Mouse (Mus musculus) intestine, embryonic 14.5 days (tissue): ENCODE results near the gene Bcas3. TPM values are rescaled to one million over a fixed set of nuclear protein-coding genes. Genes with fewer than 3 reads are reported as not detected.

Experiments used
- ATAC-seq: fragments of 200-750 bp; cut with Nextera tagmentation; replicated peaks from 2 replicates; pipeline ENCODE4 v1.8.0; 2017; ENCODE audit warnings: low read depth, moderate number of reproducible peaks, moderate TSS enrichment, moderate library complexity; ENCODE audit not compliant: low FRiP score, low TSS enrichment
- DNase-seq: peaks from one replicate; pipeline ENCODE4 v3.0.0-alpha.2; 2018; ENCODE audit warnings: low spot score
- H3K27ac ChIP-seq: fragments of 300-500 bp; sonication (generic); 2 replicates; pipeline ENCODE4 v1.5.1; 2014; ENCODE audit warnings: low read depth, mild to moderate bottlenecking, control low read depth
- H3K27me3 ChIP-seq: fragments of 300-500 bp; sonication (generic); replicated peaks from 2 replicates; pipeline ENCODE4 v1.6.1; 2014; ENCODE audit warnings: low read length, control low read depth; ENCODE audit not compliant: control insufficient read depth, insufficient read depth
- H3K36me3 ChIP-seq: fragments of 300-500 bp; sonication (generic); 2 replicates; pipeline ENCODE4 v1.6.1; 2014; ENCODE audit warnings: low read length, control low read depth; ENCODE audit not compliant: control insufficient read depth, insufficient read depth
- H3K4me1 ChIP-seq: fragments of 300-500 bp; sonication (generic); replicated peaks from 2 replicates; pipeline ENCODE4 v1.6.1; 2014; ENCODE audit warnings: low read length, control low read depth, mixed read lengths; ENCODE audit not compliant: control insufficient read depth, insufficient read depth
- H3K4me2 ChIP-seq: fragments of 300-500 bp; sonication (generic); 2 replicates; pipeline ENCODE4 v1.6.1; 2014; ENCODE audit warnings: low read length
- H3K4me3 ChIP-seq: fragments of 300-500 bp; sonication (generic); 2 replicates; pipeline ENCODE4 v1.5.1; 2014; ENCODE audit warnings: low read depth, low read length, control low read depth, mixed read lengths
- H3K9ac ChIP-seq: fragments of 300-500 bp; sonication (generic); 2 replicates; pipeline ENCODE4 v1.6.1; 2014; ENCODE audit warnings: mild to moderate bottlenecking, low read length
- H3K9me3 ChIP-seq: fragments of 300-500 bp; sonication (generic); 2 replicates; pipeline ENCODE4 v1.6.1; 2016; ENCODE audit warnings: low read length, control low read depth; ENCODE audit not compliant: control insufficient read depth
- WGBS: fragments of 180-500 bp; shearing (Covaris S2); extraction: QIAGEN DNeasy Blood & Tissue Kit; methylation state at CpG from one replicate; pipeline ENCODE4 v1.1.7; 2014; 5-methylcytosine and 5-hydroxymethylcytosine counted together
- polyA plus RNA-seq: library from polyadenylated mRNA; unstranded; fragments of >200 nt; fragmentation: Nextera tagmentation; extraction: Ambion mirVana; gene quantifications from 2 replicates; pipeline ENCODE4 v1.2.1, GENCODE M21; 2014

The Bcas3 gene
- polyA plus RNA-seq, 1 experiment from 2014 or later: 17.9 TPM

DNA sequence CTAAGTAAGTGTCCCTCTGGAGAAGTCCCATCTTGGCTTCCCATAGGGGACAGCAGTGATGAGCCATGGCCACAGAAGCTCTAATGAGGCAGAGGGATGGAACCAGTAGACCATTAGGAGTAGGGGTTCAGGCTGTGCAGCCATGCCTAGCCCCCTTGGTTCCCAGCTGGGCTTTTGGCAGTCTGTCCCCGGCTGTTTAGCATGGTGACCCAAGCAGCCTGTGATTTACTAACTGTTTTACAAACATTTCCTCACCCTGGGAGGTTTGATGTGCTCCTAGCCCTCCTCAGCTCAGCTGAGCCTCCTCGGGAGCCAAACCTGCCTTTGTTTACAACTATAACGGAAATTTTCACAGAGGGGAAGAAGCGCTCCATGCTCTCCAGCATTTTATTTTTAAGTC lies 322.3 kb downstream of the Bcas3 start:
- H3K4me3 ChIP-seq: no peak overlapping the region
- WGBS: 30% methylated on average over 4 of the region's 4 CpGs
- no peaks in the 10 kb centered on the region for H3K36me3 ChIP-seq
- peaks cover 16% of the 10 kb centered on the region for H3K4me1 ChIP-seq
- ATAC-seq (no peak), DNase-seq (no peak)
- H3K4me2 ChIP-seq: no peak overlapping the region
- H3K27me3 ChIP-seq: no peaks in the 10 kb centered on the region
- no peaks in the 10 kb centered on the region for H3K9me3 ChIP-seq
- no peak overlapping the region for H3K9ac ChIP-seq
- H3K27ac ChIP-seq: peak overlapping the region; percentile 14; the same call in 1 of the 2 replicates

DNA sequence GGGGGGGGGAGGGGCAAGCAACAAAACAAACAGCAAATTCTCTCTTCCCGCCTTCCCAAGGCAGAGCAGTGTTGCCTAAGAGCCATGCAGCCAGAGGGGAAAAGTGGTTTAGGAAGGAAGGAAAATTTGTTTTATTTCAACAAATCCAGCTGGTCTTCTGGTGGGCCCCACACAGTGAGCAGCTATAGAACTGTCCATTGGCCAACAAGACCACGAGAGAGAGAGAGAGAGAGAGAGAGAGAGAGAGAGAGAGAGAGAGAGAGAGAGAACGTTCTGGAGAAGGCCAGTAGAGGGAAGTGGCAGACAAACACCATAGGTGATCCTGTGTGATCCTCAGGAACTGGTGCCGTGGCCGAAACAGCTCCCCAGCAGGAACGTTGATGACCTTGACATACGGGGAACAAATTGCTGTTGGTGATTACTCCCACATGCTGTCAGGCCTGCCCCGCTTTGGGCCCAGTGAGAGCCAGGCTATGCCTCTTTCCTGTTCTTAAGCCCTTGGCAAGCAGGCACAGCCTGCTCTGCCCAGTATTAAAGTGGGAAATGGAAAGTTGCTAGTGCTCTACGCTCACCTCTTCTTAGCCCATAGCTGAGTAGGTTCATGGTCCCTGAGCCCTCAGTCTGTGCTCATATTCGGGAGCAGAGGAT lies 323.5 kb downstream of the Bcas3 start:
- Histone ChIP-seq H3K36me3 (no peaks in the 10 kb centered on the region), H3K4me2 (no peak overlapping the region), H3K27me3 (no peaks in the 10 kb centered on the region), H3K4me1 (peaks cover 16% of the 10 kb centered on the region), H3K9ac (no peak overlapping the region), H3K9me3 (no peaks in the 10 kb centered on the region), H3K27ac (peak overlapping the region; percentile 22; the same call in 1 of the 2 replicates), H3K4me3 (no peak overlapping the region)
- 39% methylated on average over 10 of the region's 10 CpGs for WGBS
- ATAC-seq (no peak), DNase-seq (no peak)

DNA sequence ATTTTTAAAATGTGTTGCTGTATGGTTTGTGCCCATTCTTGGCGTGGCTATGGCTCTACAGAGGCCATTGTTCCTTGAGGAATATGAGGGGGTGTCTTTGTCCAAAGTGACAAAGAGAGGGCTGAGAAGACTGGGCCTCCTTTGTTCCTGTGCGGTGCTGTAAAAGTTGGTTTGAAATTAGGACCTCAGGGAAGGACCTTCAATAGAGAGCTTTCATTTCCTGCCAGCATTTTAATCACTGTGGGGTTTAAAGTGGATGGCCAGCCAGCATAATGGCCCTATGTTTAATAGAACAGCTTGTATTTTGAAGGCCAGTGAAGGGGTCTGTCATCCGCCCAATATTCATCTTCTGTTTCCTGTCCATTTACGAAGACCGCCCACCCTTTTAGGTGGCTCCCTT lies 325.7 kb downstream of the Bcas3 start:
- WGBS: 75% methylated on average over 5 of the region's 5 CpGs
- Histone ChIP-seq H3K36me3 (no peaks in the 10 kb centered on the region), H3K4me2 (no peak overlapping the region), H3K9me3 (no peaks in the 10 kb centered on the region), H3K9ac (no peak overlapping the region), H3K27ac (no peak overlapping the region; the same call in 1 of the 2 replicates), H3K27me3 (no peaks in the 10 kb centered on the region), H3K4me1 (peaks cover 21% of the 10 kb centered on the region), H3K4me3 (no peak overlapping the region)
- DNase-seq: no peak
- ATAC-seq: no peak

DNA sequence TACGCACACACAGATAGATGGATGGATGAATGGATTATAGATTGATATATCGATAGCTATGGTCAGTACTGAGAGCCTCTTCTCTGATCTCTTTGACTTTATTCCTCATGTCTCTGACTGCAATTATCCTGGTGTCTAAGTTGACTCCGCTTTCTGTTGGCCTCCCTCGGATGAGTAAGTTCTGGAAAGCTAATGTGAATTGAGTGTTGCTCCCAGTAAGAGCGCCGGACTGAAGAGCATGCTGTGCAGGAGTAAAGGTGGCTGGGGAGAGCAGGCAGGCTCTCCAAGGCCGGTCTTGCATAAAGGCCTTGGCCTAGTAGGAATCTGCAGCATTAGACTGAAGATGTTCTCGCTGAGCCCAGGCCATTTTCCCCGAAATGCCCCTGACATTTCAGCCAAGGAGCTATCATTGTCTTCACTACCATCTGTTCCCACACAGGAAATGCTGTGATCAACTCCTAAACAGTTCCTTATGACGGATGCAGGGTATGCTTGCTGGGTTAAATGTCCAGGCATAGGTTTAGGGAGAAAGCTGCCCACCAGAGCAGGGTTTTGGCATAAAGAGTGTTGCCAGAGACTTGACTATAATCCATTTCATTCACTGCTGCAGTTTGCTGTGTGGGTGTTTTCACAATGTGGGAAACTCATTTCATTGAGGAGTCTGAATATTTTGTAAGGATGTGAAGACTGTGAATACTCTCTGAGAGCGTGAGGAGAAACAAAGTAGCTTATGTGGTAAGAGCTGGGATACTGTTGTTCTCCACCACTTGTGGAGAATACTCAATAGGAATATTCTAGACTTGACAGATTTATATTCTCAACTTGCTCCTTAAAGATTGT lies 328.8 kb downstream of the Bcas3 start:
- Histone ChIP-seq H3K27me3 (no peaks in the 10 kb centered on the region), H3K27ac (no peak overlapping the region), H3K4me2 (no peak overlapping the region), H3K9me3 (no peaks in the 10 kb centered on the region), H3K36me3 (no peaks in the 10 kb centered on the region), H3K4me3 (no peak overlapping the region), H3K4me1 (peaks cover 11% of the 10 kb centered on the region), H3K9ac (no peak overlapping the region)
- ATAC-seq (no peak), DNase-seq (no peak)
- 88% methylated on average over 11 of the region's 11 CpGs for WGBS

DNA sequence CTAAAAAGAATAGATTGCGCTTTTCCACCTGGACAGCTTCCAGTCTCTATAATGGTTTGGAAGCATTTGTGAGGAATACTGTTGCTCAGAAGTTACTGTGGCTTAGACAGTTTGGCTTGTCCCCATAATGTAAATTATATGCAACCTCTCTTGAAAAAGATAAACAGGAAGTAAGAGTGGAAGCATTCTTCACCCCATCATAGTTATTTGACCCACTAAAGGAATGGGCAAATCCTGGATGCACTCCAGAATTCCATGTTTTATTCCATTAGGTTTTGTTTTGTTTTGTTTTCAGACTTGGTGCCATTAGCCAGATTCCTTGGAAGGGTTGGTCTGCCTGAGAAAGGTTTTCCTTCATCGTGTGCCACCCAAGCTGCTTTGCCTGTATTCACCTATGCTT lies 332.0 kb downstream of the Bcas3 start:
- H3K27ac ChIP-seq: no peak overlapping the region
- peaks cover 10% of the 10 kb centered on the region; the same call in 1 of the 2 replicates for H3K4me1 ChIP-seq
- no peak overlapping the region for H3K4me2 ChIP-seq
- no peaks in the 10 kb centered on the region for H3K36me3 ChIP-seq
- ATAC-seq: no peak
- H3K9ac ChIP-seq: no peak overlapping the region
- DNase-seq: no peak
- no peaks in the 10 kb centered on the region for H3K9me3 ChIP-seq
- 66% methylated on average over 2 of the region's 2 CpGs for WGBS
- H3K4me3 ChIP-seq: no peak overlapping the region
- no peaks in the 10 kb centered on the region for H3K27me3 ChIP-seq

DNA sequence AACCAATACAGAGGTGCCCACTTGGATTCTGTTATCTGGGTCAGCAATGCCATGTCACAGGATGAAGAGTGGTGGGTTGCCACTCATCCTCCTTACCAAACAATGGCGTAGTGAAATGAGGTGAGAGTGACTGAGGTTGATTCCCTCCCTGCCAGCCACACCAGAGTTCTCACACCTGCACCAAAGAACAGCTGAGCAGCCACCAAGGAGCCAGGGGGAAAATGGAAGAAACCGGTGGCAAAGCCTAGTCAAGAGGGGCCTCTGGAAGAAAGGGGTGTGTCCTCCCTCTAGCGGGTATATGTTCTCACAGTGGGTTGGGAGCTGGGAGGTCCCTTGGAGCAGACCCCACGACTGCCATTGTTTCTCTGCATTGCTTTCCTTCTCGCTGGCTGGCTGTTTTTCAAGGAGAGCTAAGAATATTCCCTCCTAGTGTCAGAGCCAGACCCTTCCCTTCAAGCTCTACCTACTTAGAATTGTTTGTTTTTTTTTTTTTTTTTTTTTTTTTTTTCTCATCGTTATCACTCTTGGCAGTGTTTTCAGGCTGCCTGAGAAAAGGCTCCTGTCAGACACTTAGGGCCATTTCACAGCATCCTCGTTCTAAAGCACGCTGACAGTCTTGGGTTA lies 335.0 kb downstream of the Bcas3 start:
- Histone ChIP-seq H3K36me3 (no peaks in the 10 kb centered on the region), H3K27ac (no peak overlapping the region), H3K4me2 (no peak overlapping the region), H3K27me3 (no peaks in the 10 kb centered on the region), H3K4me3 (no peak overlapping the region), H3K9ac (no peak overlapping the region), H3K4me1 (peaks cover 12% of the 10 kb centered on the region), H3K9me3 (no peaks in the 10 kb centered on the region)
- no peak for ATAC-seq
- 34% methylated on average over 8 of the region's 8 CpGs for WGBS
- no peak for DNase-seq

DNA sequence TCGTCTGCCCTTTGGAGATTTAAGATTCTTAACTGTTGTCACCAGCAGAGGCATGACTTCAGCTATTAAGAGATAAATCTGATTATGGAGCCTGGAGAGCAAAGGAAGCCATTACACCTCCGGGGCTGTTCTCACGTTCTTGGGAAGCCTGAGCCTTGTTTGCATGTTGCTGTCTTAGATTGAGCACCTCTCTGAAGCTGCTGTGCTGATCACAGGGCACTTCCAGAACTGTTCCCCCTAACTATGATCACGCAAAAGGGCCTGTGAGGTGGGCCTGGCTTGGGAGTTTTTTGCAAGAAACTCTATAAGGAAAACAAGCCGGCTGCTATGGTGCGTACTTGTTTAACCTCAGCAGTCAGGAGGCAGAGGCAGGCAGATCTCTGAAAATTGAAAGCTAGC lies 335.5 kb downstream of the Bcas3 start:
- no peak for DNase-seq
- Histone ChIP-seq H3K4me3 (no peak overlapping the region), H3K9ac (no peak overlapping the region), H3K27me3 (no peaks in the 10 kb centered on the region), H3K27ac (no peak overlapping the region), H3K4me1 (peaks cover 14% of the 10 kb centered on the region), H3K9me3 (no peaks in the 10 kb centered on the region), H3K36me3 (no peaks in the 10 kb centered on the region), H3K4me2 (no peak overlapping the region)
- ATAC-seq: no peak
- 73% methylated on average over 6 of the region's 6 CpGs for WGBS

DNA sequence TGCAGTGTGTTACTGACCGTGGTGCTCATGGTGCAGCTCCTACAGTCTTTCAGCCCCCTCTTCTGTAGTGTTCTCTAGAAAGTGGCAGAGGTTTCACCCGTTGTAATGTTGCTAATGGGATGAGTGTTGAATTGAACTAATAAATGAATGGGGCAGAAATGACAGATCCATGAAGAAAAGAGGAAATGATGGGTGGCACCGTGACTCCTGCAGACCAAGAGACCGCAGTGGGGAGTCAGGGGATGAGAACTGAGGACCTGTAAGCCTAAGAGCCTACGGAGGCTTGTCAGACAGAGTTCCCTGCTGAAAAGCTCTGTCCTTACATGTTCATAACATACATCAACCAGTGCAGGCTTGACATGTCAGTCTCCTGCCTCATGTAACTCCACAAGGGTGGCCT lies 336.3 kb downstream of the Bcas3 start:
- Histone ChIP-seq H3K4me2 (no peak overlapping the region), H3K9ac (no peak overlapping the region), H3K4me1 (peaks cover 14% of the 10 kb centered on the region), H3K36me3 (no peaks in the 10 kb centered on the region), H3K27me3 (no peaks in the 10 kb centered on the region), H3K4me3 (no peak overlapping the region), H3K9me3 (no peaks in the 10 kb centered on the region), H3K27ac (no peak overlapping the region)
- WGBS: 91% methylated on average over 5 of the region's 5 CpGs
- no peak for DNase-seq
- ATAC-seq: no peak
